In genomic region chr5:122841126-122841525, GRCm38 (mm10) we compare ENCODE assay signal across 22 mouse cellular contexts. TPM values are rescaled to one million over a fixed set of nuclear protein-coding genes. Genes with fewer than 3 reads are reported as not detected.
A peak's percentile ranks its signal among the peaks of the same experiment; 100 is the strongest.
DNase-seq lines count a peak whose midpoint lies in the region; ATAC-seq and TF ChIP-seq lines count a peak whose summit lies in the region.
"Had no signal": no experiment of that assay in that cellular context is flagged by ENCODE, and none has a peak within 500 bp of the region (broad histone marks: within the 10 kb centered on the region; RNA-seq: fewer than 3 reads in every experiment).

No protein-coding gene starts in this region.

- no peaks in the 10 kb centered on the region for H3K36me3 ChIP-seq in heart, adult 2 months (ENCODE audit: control insufficient read depth, insufficient read depth, low read length)
- peaks cover 0 to 3% of the 10 kb centered on the region in 2 experiments; a peak in 2 of 4 replicates for H3K36me3 ChIP-seq in MEL (ENCODE audit: control insufficient read depth in 1 of 2, insufficient read depth in 2 of 2, low read length in 2 of 2)
- H3K36me3 ChIP-seq: G1E had no signal

- intact Hi-C loops in heart, adult 2 months (cut with DNase I): no loop called here

- TF ChIP-seq CTCF in heart, adult 2 months (IDR thresholded peaks at IDR 0.05): no peak
- no peak for TF ChIP-seq CTCF in MEL (IDR thresholded peaks at IDR 0.05 in 2 of 3, conservative IDR thresholded peaks at IDR 0.05 in 1 of 3; ENCODE audit: control insufficient read depth in 1 of 3, insufficient read depth in 1 of 3, low read depth in 2 of 3, low read length in 3 of 3, poor library complexity in 1 of 3, severe bottlenecking in 1 of 3)

- no peak overlapping the region for H3K27ac ChIP-seq in heart, adult 2 months
- H3K27ac ChIP-seq in MEL (ENCODE audit: control insufficient read depth, low read depth, low read length): no peak overlapping the region

- no peak for TF ChIP-seq EP300 in heart, adult 2 months (IDR thresholded peaks at IDR 0.05; ENCODE audit: insufficient read depth, low read depth, low read length)
- no peak for TF ChIP-seq EP300 in MEL (IDR thresholded peaks at IDR 0.05; ENCODE audit: low read depth in 1 of 2, low read length in 2 of 2)

- WGBS in heart, adult 2 months: 94% methylated on average over 2 of the region's 2 CpGs

- no peaks in the 10 kb centered on the region for H3K4me1 ChIP-seq in heart, adult 2 months (ENCODE audit: control insufficient read depth, insufficient read depth, low read length)
- peaks cover 0 to 6% of the 10 kb centered on the region in 2 experiments; a peak in 2 of 4 replicates for H3K4me1 ChIP-seq in MEL (ENCODE audit: control insufficient read depth in 1 of 2, insufficient read depth in 2 of 2, low read length in 2 of 2)

- no peaks in the 10 kb centered on the region for H3K9me3 ChIP-seq in MEL (replicated peaks; ENCODE audit: insufficient read depth, low read length)
- H3K9me3 ChIP-seq: G1E had no signal

- no peaks in the 10 kb centered on the region for H3K79me2 ChIP-seq in heart, adult 2 months (replicated peaks; ENCODE audit: control insufficient read depth, insufficient read depth, low read length)
- no peaks in the 10 kb centered on the region for H3K79me2 ChIP-seq in MEL (ENCODE audit: control insufficient read depth, insufficient read depth, low read length, poor library complexity)

- no peak for TF ChIP-seq POLR2A in heart, adult 2 months (IDR thresholded peaks at IDR 0.05; ENCODE audit: insufficient read depth, low read depth, low read length)
- TF ChIP-seq POLR2A in MEL (IDR thresholded peaks at IDR 0.05; ENCODE audit: control insufficient read depth in 1 of 2, insufficient read depth in 1 of 2, low read depth in 1 of 2, low read length in 2 of 2, poor library complexity in 1 of 2): no peak

- peak; percentile 63 for ATAC-seq in granulocyte monocyte progenitor cell, adult 5-6 weeks (replicated peaks; ENCODE audit: poor library complexity, severe bottlenecking)
- ATAC-seq: activated CD4-positive, CD25-positive, alpha-beta regulatory T cell, adult 4 months; CD4-positive, CD25-positive, alpha-beta regulatory T cell, adult 4 months; Patski had no signal

- no peak overlapping the region for H3K4me3 ChIP-seq in heart, adult 2 months
- H3K4me3 ChIP-seq in MEL (ENCODE audit: control insufficient read depth in 1 of 2, insufficient read depth in 1 of 2, low read depth in 2 of 2, low read length in 2 of 2): no peak overlapping the region

- DNase-seq in heart, adult 11 months: peak; percentile 49
- no peak for DNase-seq in heart, adult 2 months
- peak; percentile 34 for DNase-seq in MEL (ENCODE audit: low read depth, low spot score)
- DNase-seq in kidney, adult 18-20 months: no peak
- DNase-seq in urinary bladder, postnatal 36 days (ENCODE audit: low spot score in 2 of 2): no peak
- DNase-seq: adrenal gland, adult 2 months; adrenal gland, adult 8-10 months; adrenal gland, postnatal 10 days; adrenal gland, postnatal 14 days; adrenal gland, postnatal 25 days; adrenal gland, postnatal 36 days; B cell, adult 2 months; cerebellum, adult 11 months; cerebellum, adult 11-12 months; cerebellum, adult 18-20 months; cerebellum, adult 2 months had no signal

- no peak for TF ChIP-seq RAD21 in MEL (IDR thresholded peaks at IDR 0.05; ENCODE audit: low read depth, low read length)

- no peaks in the 10 kb centered on the region for H3K27me3 ChIP-seq in heart, adult 2 months (ENCODE audit: control insufficient read depth, insufficient read depth, low read length)
- no peaks in the 10 kb centered on the region for H3K27me3 ChIP-seq in MEL (ENCODE audit: control insufficient read depth in 1 of 2, insufficient read depth in 2 of 2, low read length in 2 of 2)
- H3K27me3 ChIP-seq: CH12.LX had no signal

- H3K9ac ChIP-seq in heart, adult 2 months (ENCODE audit: low read depth, low read length): no peak overlapping the region
- H3K9ac ChIP-seq in MEL (ENCODE audit: control insufficient read depth, low read depth, low read length, poor library complexity, severe bottlenecking): no peak overlapping the region

TF ChIP-seq in MEL, 35 proteins besides CTCF, POLR2A, EP300 and RAD21:
- TF ChIP-seq KAT2A (conservative IDR thresholded peaks at IDR 0.05; ENCODE audit: low read depth, low read length) (no peak), MAX (IDR thresholded peaks at IDR 0.05; ENCODE audit: low read length) (peak; percentile 77), NRF1 (IDR thresholded peaks at IDR 0.05; ENCODE audit: insufficient read depth, low read depth, low read length, poor library complexity, severe bottlenecking) (no peak), MYB (IDR thresholded peaks at IDR 0.05; ENCODE audit: low read depth, low read length) (no peak), POLR2AphosphoS2 (IDR thresholded peaks at IDR 0.05; ENCODE audit: low read length) (no peak), E2F4 (IDR thresholded peaks at IDR 0.05; ENCODE audit: borderline replicate concordance, low read depth, low read length) (no peak), MYC (IDR thresholded peaks at IDR 0.05; ENCODE audit: low read depth, low read length) (peak; percentile 73; the same call in 1 of the 2 replicates), RCOR1 (IDR thresholded peaks at IDR 0.05; ENCODE audit: low read depth, low read length) (no peak), ZNF384 (IDR thresholded peaks at IDR 0.05; ENCODE audit: low read depth, low read length) (no peak), HCFC1 (IDR thresholded peaks at IDR 0.05; ENCODE audit: low read depth, low read length) (no peak), POLR2AphosphoS5 (IDR thresholded peaks at IDR 0.05; ENCODE audit: borderline replicate concordance, low read depth, low read length) (no peak), TBP (IDR thresholded peaks at IDR 0.05; ENCODE audit: low read depth, low read length) (no peak), TCF12 (IDR thresholded peaks at IDR 0.05; ENCODE audit: low read depth, low read length) (no peak), UBTF (IDR thresholded peaks at IDR 0.05; ENCODE audit: borderline replicate concordance, insufficient read depth, low read depth, low read length) (no peak), NELFE (IDR thresholded peaks at IDR 0.05; ENCODE audit: low read depth, low read length) (no peak), ZC3H11A (IDR thresholded peaks at IDR 0.05; ENCODE audit: low read depth, low read length) (no peak)
TF ChIP-seq in MEL: peak in this region for 2.

RNA-seq across cellular contexts. Expression of gene Rnf34, which starts 8.7 kb away (rescaled TPM):
- 10 to 100 TPM; 26.1 to 33.3 TPM for total RNA-seq in heart, adult 2 months (2021)
- polyA plus RNA-seq in heart, adult 2 months (2012; rRNA removed): 10.5 and 21.8 TPM in 2 replicates
- total RNA-seq in MEL (2012; rRNA removed): 13.9 and 14.8 TPM in 2 replicates
- 10 to 100 TPM in 1 of 2 experiments, not detected in 1; 27.4 TPM for polyA plus RNA-seq in MEL (2012; ENCODE audit: insufficient read depth in 1 of 2, insufficient read length in 2 of 2, low read depth in 1 of 2, low replicate concordance in 2 of 2, missing spikeins in 1 of 2)
- 19.2 and 20.4 TPM in 2 replicates for total RNA-seq in granulocyte monocyte progenitor cell, adult 5-6 weeks (2014; fragmentation: Nextera tagmentation)
- total RNA-seq in granulocyte monocyte progenitor cell, adult 5-6 weeks (2017): 17.5 and 21.6 TPM in 2 replicates

RNA-seq across cellular contexts. Expression of gene Anapc5, which starts 20.0 kb away (rescaled TPM):
- total RNA-seq in heart, adult 2 months (2021): 100 to 1,000 TPM; 150 to 165 TPM
- polyA plus RNA-seq in heart, adult 2 months (2012; rRNA removed): 210 and 302 TPM in 2 replicates
- total RNA-seq in MEL (2012; rRNA removed): 244 and 262 TPM in 2 replicates
- polyA plus RNA-seq in MEL (2012; ENCODE audit: insufficient read depth in 1 of 2, insufficient read length in 2 of 2, low read depth in 1 of 2, low replicate concordance in 2 of 2, missing spikeins in 1 of 2): 100 to 1,000 TPM in 1 of 2 experiments, not detected in 1; 390 TPM
- total RNA-seq in granulocyte monocyte progenitor cell, adult 5-6 weeks (2014; fragmentation: Nextera tagmentation): 306 and 321 TPM in 2 replicates
- total RNA-seq in granulocyte monocyte progenitor cell, adult 5-6 weeks (2017): 339 and 341 TPM in 2 replicates

Comparison
In these comparisons a context has a peak if more than half of its experiments do, and no peak if none do; other contexts are left out.
1. DNase-seq: peak in heart, adult 11 months (single experiment) and MEL (single experiment); none in heart, adult 2 months (0 of 2), kidney, adult 18-20 months (single experiment) and urinary bladder, postnatal 36 days (0 of 2).